Mouse (Mus musculus): ENCODE data around the gene Kera.

Gene Kera

GRCm38 (mm10) chr10:97606579-97606978 is at the start of gene Kera:
Gene Kera (plus strand): TSS chr10:97606879.
- DNase-seq (ENCODE audit: low spot score in 2 of 2): no peak

GRCm38 (mm10) chr10:97564957-97565856 is 41.5 kb upstream of the Kera start, which contains the start of gene Lum:
Gene Lum (plus strand): TSS chr10:97565128.
- DNase-seq (ENCODE audit: low spot score in 2 of 2): no peak

- no peak for DNase-seq (ENCODE audit: low spot score in 2 of 2)
Measured at GRCm38 (mm10) chr10:97567489-97568135, 39.1 kb upstream of the Kera start.

- no peak for DNase-seq (ENCODE audit: low spot score in 2 of 2)
Measured at GRCm38 (mm10) chr10:97582543-97583231, 24.0 kb upstream of the Kera start.

- no peak for DNase-seq (ENCODE audit: low spot score in 2 of 2)
Measured at GRCm38 (mm10) chr10:97584176-97584575, 22.5 kb upstream of the Kera start.

GRCm38 (mm10) chr10:97587159-97587558 is 19.5 kb upstream of the Kera start:
- no peak for DNase-seq (ENCODE audit: low spot score in 2 of 2)

- DNase-seq (ENCODE audit: low spot score in 2 of 2): no peak
Measured at GRCm38 (mm10) chr10:97589574-97589973, 17.1 kb upstream of the Kera start.

GRCm38 (mm10) chr10:97591036-97591435 is 15.6 kb upstream of the Kera start:
- no peak for DNase-seq (ENCODE audit: low spot score in 2 of 2)

GRCm38 (mm10) chr10:97591685-97592084 is 15.0 kb upstream of the Kera start:
- no peak for DNase-seq (ENCODE audit: low spot score in 2 of 2)

GRCm38 (mm10) chr10:97595680-97596079 is 11.0 kb upstream of the Kera start:
- no peak for DNase-seq (ENCODE audit: low spot score in 2 of 2)

GRCm38 (mm10) chr10:97601744-97602143 is 4.9 kb upstream of the Kera start:
- no peak for DNase-seq (ENCODE audit: low spot score in 2 of 2)

GRCm38 (mm10) chr10:97603256-97603655 is 3.4 kb upstream of the Kera start:
- DNase-seq (ENCODE audit: low spot score in 2 of 2): no peak

GRCm38 (mm10) chr10:97622328-97622727 is 15.6 kb downstream of the Kera start:
- DNase-seq (ENCODE audit: low spot score in 2 of 2): no peak

- no peak for DNase-seq (ENCODE audit: low spot score in 2 of 2)
Measured at GRCm38 (mm10) chr10:97624381-97624780, 17.7 kb downstream of the Kera start.

GRCm38 (mm10) chr10:97625116-97625515 is 18.4 kb downstream of the Kera start:
- no peak for DNase-seq (ENCODE audit: low spot score in 2 of 2)

- DNase-seq (ENCODE audit: low spot score in 2 of 2): no peak
Measured at GRCm38 (mm10) chr10:97626543-97626942, 19.9 kb downstream of the Kera start.

- DNase-seq (ENCODE audit: low spot score in 2 of 2): no peak
Measured at GRCm38 (mm10) chr10:97631061-97631460, 24.4 kb downstream of the Kera start.

GRCm38 (mm10) chr10:97641926-97642325 is 35.2 kb downstream of the Kera start:
- no peak for DNase-seq (ENCODE audit: low spot score in 2 of 2)

GRCm38 (mm10) chr10:97643768-97644167 is 37.1 kb downstream of the Kera start, which contains the start of gene Epyc:
Gene Epyc (plus strand): TSS chr10:97644068.
- no peak for DNase-seq (ENCODE audit: low spot score in 2 of 2)

GRCm38 (mm10) chr10:97650334-97650733 is 43.7 kb downstream of the Kera start:
- no peak for DNase-seq (ENCODE audit: low spot score in 2 of 2)

- DNase-seq (ENCODE audit: low spot score in 2 of 2): no peak
Measured at GRCm38 (mm10) chr10:97659489-97659888, 52.8 kb downstream of the Kera start.
